Mouse (Mus musculus): ENCODE results near the gene Usmg5.

DNA sequence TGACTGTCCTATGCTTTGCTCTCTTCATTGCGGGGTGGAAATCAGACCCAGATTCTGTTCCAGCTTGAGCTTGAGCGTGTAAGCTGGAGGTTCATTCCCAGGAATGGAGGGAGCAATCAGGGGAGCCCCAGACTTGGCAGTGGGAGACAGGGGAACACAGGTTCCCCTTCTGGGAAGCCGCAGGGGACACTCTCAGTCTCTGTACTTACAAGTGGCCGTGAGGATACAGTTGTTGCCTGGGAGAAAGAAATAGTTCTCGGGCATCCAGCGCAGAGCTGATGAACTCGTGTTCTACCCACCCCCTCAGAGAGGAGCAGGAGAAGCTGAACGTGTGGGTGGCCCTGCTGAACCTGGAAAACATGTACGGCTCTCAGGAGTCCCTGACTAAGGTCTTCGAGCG, 38.4 kb upstream of the Usmg5 start:
- TF ChIP-seq CTCF (IDR thresholded peaks at IDR 0.05; ENCODE audit: control insufficient read depth, insufficient read depth, insufficient replicate concordance, low read depth, low read length): no peak
- no peak for TF ChIP-seq POLR2A (IDR thresholded peaks at IDR 0.05; ENCODE audit: control insufficient read depth, low read depth, low read length)
